Mouse (Mus musculus) CD8-positive naive resting alpha-beta T cell, adult 2 months (primary cell): ENCODE data around the gene Banf2.

ENCODE experiments used
- DNase-seq, 2 experiments: peaks; one replicate each; pipeline ENCODE4 v3.0.0; 2022; ENCODE audit warnings: low read depth in 2 of 2, low spot score in 2 of 2

The Banf2 gene

DNA sequence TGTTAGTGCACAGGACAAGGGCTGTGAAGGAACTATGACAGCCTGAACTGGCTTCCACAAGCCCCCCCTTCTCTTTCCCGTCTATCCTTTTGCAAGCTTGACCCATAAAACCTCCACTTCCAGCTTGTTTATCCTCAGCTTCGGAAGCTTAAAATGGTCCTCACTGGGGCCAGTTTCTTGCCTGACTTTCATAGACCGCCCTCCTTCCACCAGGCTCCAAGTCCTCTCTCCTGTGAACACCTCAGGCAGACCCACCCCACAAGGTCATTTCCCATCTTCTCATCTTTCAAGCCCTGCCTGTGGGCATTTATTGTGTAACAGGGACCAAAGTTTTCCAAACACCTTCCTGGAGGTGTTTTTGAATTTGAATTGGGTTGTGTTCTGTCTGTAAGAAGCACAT is 10.4 kb upstream of the Banf2 start:
- DNase-seq, result no peak

DNA sequence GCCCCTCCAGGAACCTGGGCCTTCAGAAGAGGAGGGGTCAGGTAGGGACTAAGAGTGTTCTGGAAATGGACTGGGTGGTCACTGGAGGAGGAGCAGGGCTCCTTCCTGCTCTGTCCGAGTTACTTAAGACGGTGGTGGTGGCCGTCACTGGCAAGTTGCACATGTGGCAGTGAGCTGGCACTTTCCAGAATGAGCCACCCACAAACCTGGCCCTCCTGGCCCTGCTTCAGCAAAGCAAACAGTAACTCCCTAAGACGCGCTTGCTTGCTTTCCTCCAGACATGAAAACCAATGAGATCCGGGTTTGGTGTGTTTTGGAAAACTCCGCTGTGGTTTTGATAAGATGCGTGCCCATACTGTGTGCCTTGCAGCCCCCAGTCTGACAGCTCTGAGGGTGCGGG is 7.5 kb upstream of the Banf2 start:
- DNase-seq, result no peak

DNA sequence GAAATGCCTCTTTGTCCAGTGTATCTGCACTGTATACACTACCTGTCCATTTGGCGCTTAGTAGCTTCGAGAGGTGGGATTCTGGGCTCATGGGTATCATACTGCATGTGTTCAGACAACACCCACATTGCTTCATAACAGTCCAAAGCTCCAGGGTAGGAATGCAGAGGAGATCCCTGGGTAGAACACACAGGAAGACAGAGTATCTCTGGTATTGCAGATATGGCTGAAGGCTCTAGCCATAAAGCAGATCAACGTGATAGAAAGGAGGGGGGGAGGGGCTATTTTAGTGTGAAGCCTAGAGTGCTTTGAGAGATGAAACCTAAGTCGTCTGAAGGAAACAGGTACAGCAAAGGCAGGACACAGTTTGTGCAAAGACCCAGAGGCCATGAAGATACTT is 6.4 kb upstream of the Banf2 start:
- no peak for DNase-seq

DNA sequence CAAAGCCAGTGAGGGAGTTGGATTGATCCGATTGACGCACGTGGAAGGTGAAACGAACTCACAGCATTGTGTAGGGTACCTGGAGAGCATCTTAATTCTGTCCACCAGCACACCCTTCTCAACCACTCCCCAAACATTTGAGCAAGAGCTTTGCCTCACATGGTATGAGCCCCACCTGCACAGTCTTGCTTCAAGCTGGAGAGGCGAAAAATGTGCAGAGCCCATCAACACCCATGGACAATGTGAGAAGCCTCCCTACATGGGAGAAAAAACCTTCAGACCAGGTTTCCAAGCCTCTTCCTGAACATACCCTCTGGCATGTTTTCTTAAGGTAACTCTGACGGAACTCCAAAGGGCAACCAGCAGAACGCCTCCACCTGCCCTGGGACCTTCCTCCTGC is 2.1 kb upstream of the Banf2 start:
- no peak for DNase-seq

DNA sequence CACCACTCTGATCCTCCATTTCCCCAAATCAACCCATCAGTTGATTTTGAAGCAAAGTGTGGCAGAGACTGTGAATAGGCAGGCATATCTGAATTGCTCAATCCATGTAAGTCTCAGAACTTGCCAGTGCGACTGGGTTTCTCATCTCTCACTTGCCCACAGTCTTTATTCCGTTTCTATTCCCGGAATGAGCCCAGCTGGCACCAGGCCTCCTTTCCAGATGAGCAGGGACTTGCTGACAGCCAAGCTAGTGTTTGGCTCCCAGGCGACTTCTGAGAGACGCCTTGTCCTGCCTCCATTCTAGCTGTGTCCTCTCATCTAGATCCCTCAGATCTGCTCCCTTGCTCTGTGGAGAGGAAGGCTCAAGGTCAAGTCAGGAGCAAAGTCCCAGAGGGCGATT is 11.9 kb downstream of the Banf2 start:
- DNase-seq, result no peak

DNA sequence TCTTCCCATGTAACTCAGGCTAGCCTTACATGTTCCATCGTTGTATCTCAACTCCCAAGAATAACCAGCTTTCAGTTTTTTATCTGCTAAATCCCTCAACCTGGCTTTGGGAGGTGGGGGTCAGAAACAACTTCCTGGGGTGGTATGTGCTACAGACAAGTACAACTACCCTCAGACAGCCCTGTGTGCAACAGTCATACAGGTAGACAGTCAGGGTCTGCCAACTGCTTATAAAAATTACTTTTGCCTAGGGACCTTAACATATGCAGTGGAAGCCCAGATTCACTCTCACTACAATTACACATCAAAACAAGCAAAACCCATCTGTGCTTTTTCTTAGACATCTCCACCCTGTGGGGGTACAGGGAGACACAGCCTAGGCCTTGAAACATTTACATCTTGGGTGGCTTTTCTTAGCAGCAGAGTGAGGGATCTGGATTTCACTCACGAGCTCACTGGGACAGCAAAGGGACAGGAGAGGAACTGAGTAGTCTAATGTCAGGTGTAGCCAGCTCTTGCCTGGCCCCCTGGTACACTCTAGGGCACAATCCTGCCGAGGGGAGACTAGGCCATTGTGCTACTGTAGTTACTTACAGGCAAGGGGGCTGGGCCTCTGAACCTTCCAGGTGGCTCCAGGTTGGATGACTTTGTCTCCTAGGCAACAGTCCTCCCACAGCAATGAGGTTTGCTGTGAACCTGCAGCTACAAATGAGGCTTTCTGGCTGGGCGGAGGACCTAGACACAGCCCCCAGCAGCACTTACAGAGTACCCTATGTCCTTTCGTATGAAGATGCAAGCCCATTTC is 13.1 kb downstream of the Banf2 start:
- DNase-seq, result no peak

DNA sequence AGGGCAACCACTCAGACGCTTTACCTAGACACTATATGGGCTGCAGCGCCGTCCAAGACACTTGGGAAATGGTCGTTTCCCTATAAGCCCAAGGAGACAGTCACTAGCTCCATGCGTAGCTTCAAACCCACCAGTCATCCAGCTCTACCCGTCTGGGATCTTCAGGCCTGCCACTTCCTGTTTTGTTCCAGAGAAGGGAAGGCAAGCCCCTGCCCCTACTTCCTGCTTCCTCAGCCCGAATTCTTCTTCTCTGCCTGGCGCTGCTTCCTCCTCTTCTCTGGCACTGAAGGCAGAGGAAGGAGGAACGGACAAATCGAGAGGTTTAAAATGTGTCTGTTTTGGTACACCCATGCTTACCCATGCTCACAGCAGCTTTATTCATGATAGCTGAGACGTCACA is 14.1 kb downstream of the Banf2 start:
- no peak for DNase-seq

DNA sequence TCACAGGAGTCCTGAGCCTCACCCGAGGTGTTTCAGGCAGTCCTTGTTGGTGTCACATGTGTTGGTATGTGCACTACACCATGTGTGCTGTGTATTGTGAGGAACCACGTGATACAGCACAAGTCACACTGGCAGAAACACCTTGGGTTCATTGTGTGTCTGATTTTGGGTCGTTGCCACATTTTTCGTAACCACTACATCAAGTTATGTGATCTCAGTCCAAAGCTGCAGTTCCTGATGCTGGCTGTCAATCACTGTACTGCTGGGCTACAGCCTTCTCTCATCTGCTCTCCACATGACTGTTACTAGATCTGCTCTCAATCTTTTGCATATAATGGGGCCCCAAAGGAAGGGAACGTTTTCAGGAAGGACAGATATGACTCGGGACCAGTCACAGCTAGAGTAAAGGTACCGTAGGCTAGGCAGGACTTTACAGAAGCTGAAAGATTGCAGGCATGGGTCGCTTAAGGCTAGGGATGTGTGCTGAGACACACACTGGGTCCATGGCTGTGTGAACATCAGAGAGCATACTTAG is 17.4 kb downstream of the Banf2 start:
- no peak for DNase-seq

DNA sequence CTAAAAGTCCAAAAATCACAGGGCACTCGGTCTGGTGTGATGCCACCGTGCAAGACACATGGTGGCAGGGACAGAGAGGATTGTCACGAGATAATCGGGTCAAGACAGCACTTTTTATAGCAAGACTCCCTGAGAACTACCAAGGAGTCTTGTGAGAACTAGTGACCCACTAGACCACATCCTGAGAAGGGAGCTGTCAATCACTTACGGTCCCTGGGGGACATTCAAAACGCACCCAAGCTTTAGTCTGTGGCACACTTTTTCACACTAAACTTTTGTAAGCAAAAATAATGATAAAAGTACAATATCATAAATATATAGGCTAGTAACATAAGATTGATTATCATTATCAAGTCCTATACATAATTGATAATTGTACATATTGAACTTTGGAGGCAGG is 18.0 kb downstream of the Banf2 start:
- no peak for DNase-seq

DNA sequence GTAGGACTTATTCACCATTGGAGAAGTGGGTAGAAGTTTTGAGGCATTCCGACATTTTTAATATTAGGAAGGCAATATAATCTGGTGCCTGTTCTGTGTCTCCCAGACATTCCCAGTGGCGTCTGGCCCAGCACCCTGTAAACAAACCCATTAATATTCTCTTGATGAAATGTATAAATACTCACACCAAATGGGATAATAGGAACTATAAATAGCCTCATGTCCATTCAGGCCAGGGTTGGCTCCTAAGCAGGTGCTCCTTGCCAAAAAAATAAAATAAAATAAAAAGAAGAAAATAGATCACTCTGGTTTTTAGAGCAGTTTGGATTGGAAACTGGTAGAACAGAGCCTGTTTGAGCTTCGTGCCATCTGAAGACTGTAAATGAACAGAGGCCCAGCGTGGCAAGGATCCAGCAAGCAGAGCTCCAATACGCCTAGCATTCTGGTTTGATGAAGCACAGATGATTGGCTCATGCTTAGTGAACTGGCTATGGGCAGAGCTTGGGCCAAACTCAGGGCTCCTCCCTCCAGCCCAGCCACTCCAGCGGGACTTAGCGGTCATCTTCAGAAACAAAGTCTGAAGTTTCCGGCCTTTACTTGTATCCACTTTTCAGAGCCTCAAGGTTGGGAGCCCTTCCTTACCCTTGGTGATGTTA is 19.7 kb downstream of the Banf2 start:
- DNase-seq, result no peak

DNA sequence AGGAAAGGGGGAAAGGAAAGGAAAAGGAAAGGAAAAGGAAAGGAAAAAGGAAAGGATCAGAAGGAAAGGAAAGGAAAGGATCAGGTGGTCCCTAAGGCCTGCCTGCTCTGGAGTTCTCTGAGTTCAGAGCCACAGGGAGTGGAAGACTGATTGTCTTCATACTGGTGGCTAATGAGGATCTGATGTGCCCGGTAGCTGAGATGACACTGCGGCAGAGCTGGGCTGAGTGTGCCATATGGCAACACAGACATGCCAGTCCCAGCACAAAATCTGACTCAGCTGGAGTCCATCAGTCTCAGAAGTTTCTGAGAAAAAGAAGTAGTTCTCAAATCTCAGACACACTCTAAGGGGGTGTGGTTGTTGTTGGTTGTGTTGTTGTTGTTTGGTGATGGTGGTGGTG is 24.9 kb downstream of the Banf2 start:
- DNase-seq, result no peak

DNA sequence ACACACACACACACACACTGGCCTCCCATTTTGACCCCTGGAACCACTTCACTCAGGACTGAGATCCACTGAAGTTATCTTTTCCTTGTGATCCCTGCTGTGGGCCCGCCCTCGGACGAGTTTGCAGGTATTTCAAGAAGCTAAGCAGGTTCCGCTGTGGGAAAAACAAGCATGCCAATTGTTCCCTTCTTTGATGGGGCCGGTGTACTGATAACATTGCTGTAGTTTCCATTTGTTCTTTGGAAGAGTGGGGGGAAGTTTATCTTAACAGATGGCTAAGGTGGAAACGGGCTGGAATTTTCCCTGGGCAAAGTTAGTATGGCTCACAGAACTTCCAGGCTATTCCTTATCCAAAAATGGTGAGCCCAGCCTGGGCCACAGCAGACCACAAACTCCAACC is 28.8 kb downstream of the Banf2 start:
- no peak for DNase-seq

DNA sequence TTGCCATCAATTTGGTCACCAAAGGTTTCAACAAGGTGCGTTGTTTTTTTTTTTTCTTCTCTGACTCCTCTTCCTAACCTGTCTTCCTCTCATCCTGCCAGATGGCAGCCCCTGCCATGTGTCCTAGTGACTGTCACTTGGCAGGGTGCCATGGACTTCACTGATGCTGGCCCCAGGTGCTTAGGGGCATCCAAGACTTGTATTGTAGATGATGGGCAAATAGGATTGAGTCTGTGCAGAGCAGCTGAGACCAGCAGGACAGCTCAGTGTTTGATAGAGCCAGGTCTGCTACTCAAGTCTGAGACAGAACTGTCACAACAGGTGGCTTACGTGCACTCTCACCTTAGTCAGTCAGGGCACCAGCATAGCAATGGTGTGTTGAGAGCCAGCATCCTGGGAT is 32.6 kb downstream of the Banf2 start:
- no peak for DNase-seq

DNA sequence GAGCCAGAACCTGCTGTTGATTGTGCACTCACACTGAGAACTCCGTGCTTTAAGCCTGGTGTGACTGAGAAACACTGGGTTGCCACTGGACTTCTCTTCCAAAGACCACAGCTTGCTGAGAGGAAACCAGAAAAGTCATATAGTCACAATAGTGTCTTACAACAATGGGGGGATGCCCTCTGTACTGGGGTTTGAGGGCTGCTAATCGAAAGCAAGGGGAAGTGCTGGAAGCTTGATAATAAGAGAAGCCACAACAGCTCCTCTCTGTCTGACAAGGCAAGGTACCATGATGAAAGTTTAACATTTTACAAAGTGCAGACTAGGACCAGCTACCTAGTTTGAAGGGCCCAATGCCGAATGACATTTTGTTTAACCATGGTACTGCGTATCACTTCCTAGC is 36.8 kb downstream of the Banf2 start:
- no peak for DNase-seq

DNA sequence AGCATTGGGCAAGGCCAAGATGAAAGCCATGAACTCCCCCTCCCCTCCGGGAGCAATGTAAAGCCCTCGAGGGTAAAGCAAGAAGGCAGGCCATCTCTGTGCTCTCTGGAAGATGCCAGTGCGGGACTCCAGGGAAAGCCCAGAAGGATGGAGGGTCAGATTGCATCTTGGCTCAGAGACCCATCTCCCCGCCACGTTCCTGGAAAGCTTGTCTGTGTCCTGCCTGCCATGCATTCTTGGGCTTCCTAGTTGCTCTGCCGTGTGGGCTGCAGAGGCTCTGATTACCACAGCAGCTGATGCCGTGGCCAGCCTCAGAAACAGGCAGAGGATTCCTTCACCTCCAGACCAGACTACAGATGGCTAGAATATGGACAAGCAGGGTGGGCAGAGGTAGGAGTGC is 37.6 kb downstream of the Banf2 start:
- no peak for DNase-seq

DNA sequence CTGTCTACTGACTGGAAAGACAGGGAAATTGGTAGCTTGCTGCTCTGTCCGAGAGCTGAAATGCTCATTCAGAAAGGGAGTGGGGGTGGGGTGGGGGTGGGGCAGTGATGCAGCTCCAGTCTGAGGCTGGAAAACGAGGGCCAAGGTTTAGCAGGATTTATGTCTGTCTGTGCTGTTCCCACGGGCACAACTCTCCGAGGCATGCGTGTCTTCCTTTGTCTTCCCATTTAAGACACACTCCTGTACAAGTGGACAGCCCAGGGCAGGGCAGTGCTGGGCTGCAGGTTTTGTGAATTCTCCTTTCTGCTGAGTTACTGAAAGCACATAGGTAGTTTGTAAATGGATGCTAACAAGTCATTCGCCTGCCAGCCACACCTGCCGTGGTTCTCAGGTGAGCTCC is 39.8 kb downstream of the Banf2 start:
- DNase-seq, result no peak

DNA sequence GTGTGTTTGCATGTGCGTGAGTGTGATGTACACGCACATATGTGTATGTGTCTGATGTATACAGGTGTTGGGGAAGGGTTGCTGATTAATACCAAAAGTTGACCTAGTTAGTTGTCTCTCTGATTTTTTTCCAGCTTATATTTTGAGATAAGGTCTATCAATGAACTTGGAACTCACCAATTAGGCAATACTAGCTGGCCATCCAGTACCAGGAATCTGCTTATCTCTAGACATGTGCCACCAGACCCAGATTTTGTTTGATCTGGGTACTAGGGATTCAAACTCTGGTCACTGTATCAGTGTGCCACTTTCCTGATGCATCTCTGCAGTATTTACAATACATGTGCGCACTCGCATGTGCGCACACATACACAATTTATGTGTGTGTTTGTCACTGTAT is 41.2 kb downstream of the Banf2 start:
- DNase-seq, result no peak

DNA sequence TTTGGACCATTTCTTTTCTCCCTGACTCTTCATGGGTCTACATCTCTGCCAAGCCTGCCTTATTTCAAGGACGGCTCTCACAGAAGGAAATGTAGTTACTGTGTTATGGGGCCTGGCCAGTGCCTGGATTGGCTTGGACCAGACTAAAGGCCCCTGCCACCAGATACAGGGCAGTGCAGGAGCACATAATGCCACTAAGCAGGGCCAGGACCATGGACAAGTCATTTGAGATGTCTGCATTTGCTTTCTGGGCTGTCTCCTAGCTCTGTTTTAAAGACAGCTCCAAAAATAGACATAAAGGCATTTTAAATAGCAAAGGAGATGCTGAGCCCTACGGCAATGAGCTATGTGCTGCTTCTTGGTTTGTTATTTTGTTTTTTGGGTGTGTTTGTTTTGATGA is 43.8 kb downstream of the Banf2 start:
- DNase-seq, result no peak

DNA sequence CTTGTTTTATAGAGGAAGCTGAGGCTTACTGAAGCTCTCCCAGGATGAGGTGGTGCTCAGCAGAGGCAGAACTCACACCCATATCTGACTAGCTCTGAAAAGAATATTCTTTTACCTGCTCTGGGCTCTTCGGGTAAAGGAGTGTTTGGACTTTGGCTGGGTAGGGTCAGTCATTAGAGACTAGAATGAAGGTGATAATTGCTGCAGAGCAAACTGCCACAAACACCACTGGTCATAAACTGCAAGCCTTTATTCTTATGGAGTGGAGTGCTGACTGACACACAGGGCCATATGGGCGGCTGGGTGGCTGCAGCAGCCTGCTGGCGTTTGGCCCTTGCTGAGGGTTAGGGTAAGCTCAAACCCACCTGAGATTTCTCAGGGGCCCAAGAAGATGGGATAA is 46.0 kb downstream of the Banf2 start:
- DNase-seq, result no peak

DNA sequence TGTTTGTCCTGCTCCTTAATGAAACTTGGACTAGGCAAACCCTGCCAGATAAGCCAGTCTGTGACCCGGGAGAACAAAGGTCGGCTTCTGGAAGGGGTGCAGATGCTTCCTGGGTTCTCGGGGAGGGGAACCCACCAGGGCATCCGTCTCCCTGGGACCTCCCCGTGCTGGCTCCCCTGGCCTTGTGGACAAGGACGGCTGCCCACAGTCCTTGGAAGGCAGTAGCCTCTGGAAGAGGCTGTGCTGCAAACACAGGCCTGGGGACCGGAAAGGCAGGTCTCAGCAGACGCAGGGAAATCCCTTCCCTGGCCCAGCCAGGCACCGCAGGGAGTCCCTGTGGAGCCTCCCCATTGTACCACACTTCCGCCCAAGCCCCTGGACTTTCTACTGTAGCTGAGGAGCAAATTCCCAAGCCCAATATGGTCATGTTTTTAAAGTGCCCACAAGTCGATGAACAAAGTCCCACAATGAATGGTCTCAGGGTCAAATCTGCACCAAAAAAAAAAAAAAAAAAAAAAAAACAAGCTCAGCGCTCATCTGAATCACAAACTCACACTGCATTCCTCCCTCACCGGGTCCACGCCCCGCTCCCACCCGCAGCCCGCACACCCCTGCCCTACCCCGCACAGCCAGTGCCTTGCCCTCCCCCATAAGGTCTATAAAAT is 53.5 kb downstream of the Banf2 start:
- DNase-seq, result no peak

DNA sequence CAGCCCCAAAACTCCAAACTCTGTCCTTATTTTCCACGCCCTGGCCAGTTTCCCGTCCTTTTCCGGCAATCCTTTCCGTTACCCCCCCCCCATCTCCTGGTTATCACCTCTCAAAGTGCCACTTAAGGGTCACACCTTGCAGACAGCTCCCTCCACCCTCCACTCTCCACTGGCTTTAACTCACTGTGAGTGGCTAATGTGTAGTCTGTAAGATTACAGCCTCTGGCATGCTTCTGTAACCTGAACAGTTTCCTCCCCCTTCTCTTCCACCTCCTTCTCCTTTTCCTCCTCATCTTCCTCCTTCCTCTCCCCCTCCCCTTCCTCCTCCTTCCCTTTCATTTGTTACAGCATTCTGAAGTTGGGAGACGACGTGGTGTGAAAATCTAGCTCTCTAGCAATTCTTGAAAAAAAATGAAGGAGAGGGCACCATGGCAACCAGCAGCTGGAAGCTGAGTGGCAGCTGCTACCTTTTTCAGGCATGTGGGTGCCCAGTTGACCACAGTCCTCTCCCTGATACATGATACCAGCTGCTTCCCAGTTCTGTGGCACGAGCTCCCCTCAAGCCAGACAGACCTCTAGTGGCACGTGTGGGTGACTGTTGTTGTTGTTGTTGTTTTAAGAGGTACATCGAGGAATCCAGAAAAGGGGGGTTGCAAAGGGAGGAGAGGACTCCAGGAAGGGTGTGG is 55.2 kb downstream of the Banf2 start:
- no peak for DNase-seq

DNA sequence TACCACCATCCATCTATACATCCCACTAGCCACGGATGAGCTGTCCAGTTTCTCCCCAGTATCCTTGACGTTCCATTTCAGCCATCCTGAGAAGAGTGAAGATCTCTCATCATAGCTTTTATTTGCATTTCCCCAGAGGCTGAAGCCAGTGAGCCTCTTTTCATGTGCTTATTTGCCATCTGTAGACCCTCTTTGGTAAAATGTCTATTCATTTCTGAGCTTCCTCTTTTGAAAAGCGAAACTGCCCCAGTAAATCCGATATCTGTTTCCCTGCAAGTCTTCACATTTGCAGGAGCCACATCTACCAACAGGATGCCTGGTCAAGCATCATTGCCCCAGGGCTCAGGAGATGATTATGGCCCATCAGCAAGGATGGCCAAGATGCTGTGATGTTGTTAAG is 59.9 kb downstream of the Banf2 start:
- no peak for DNase-seq
